Mouse (Mus musculus): Measurements from ENCODE around the gene Kcnk2. TPM values are rescaled to one million over a fixed set of nuclear protein-coding genes. Genes with fewer than 3 reads are reported as not detected.
A peak's percentile ranks its signal among the peaks of the same experiment; 100 is the strongest.

Gene Kcnk2
- polyA plus RNA-seq, 1 experiment from 2014 or later, result 3.7 TPM

DNA sequence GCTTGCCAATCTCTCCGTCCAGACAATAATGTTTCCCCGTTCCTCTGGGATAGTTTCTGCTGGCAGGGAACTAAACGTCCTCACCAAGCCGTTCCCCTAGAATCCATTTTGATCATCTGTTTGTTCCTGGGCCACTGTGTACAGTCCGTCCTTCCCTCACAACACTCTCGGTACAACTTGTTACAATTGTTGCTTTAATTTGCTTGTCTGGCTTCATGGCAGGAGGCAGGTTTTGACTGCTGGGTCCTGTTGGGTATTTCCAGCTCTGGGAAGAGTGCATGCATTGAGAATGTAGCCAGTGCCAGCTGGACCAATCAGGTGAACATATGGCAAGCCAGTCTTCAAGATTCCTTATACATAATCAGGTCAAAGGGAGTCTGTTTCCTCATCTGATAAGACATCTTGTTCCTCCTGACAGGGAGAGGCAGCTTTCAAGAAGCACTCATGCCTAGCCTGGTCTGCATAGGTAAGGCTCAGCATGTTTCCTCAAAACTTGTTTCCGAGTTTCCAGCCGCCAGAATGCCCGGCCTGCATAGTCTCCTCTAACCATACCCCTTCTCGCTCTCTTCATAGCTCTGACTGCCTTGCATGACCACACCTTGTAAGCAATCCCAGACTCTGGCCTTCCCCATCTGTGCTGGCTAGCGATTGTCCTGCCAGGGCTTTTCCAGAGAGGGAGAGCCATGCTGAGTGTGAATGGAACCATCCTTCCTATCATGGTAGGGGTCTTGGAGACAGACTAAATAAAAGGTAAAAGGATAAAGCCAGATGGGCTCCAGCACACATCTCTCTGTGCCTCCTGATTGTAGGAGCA is 184.1 kb downstream of the Kcnk2 start:
- no peaks in the 10 kb centered on the region for H3K36me3 ChIP-seq (ENCODE audit: control insufficient read depth, insufficient read depth, low read length)
- 89% methylated on average over 11 of the region's 11 CpGs for WGBS
- no peaks in the 10 kb centered on the region for H3K4me1 ChIP-seq (ENCODE audit: control insufficient read depth, insufficient read depth, low read length)
- H3K9ac ChIP-seq (ENCODE audit: low read length), result no peak overlapping the region
- DNase-seq (ENCODE audit: low spot score) (no peak), ATAC-seq (ENCODE audit: insufficient read depth, low FRiP score, low TSS enrichment) (no peak)
- H3K4me2 ChIP-seq (ENCODE audit: low read depth), result no peak overlapping the region
- no peak overlapping the region for H3K4me3 ChIP-seq (ENCODE audit: low read depth, low read length)
- no peaks in the 10 kb centered on the region for H3K27me3 ChIP-seq (ENCODE audit: control insufficient read depth, insufficient read depth, low read length)
- H3K9me3 ChIP-seq (ENCODE audit: control insufficient read depth, low read length), result no peaks in the 10 kb centered on the region
- no peak overlapping the region for H3K27ac ChIP-seq (ENCODE audit: low read depth, low read length)

DNA sequence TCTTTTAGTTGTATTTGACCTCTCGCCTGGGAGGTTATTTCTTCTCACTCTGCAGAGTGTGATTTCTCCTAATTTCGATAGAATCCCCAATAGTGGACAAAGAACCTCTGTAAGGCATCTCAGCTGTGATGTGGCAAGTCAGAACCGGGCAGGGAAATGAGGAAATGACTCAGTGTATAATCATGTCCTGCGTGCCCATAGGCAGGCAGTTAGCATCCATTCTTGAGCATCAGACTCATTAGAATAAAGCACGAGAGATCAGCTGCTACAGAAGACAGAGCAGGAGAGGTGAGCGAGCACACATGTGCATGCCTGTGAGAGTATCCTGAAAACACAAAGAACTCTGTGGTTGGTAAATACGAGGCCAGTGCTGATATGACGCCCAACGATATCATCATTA is 186.9 kb downstream of the Kcnk2 start:
- ATAC-seq (ENCODE audit: insufficient read depth, low FRiP score, low TSS enrichment) (no peak), DNase-seq (ENCODE audit: low spot score) (no peak)
- H3K9ac ChIP-seq (ENCODE audit: low read length), result no peak overlapping the region
- WGBS, result 78% methylated on average over 9 of the region's 9 CpGs
- H3K27ac ChIP-seq (ENCODE audit: low read depth, low read length), result no peak overlapping the region
- H3K4me1 ChIP-seq (ENCODE audit: control insufficient read depth, insufficient read depth, low read length), result no peaks in the 10 kb centered on the region
- H3K27me3 ChIP-seq (ENCODE audit: control insufficient read depth, insufficient read depth, low read length), result no peaks in the 10 kb centered on the region
- H3K36me3 ChIP-seq (ENCODE audit: control insufficient read depth, insufficient read depth, low read length), result no peaks in the 10 kb centered on the region
- H3K4me2 ChIP-seq (ENCODE audit: low read depth), result no peak overlapping the region
- no peaks in the 10 kb centered on the region for H3K9me3 ChIP-seq (ENCODE audit: control insufficient read depth, low read length)
- no peak overlapping the region for H3K4me3 ChIP-seq (ENCODE audit: low read depth, low read length)

DNA sequence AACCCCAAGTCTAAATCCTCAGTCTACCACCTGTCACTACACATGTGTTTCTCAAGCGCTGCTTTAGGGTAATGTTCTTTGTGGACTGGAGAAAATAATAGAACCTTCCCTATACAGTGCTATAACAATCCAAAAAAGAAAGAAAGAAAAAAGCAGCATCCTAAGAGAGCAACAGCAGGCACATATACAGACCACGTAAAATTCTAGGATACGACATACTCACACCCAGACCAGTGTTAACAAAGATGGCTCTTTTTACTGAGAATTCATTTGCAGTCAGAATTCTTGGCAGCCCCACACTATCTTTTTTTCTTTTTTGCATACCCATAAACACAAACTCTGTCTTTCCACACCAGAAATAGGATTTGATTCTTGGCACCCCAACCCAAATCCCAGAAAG is 187.6 kb downstream of the Kcnk2 start:
- Histone ChIP-seq H3K4me1 (ENCODE audit: control insufficient read depth, insufficient read depth, low read length) (no peaks in the 10 kb centered on the region), H3K4me3 (ENCODE audit: low read depth, low read length) (no peak overlapping the region), H3K36me3 (ENCODE audit: control insufficient read depth, insufficient read depth, low read length) (no peaks in the 10 kb centered on the region), H3K9me3 (ENCODE audit: control insufficient read depth, low read length) (no peaks in the 10 kb centered on the region), H3K27me3 (ENCODE audit: control insufficient read depth, insufficient read depth, low read length) (no peaks in the 10 kb centered on the region), H3K9ac (ENCODE audit: low read length) (no peak overlapping the region), H3K4me2 (ENCODE audit: low read depth) (no peak overlapping the region), H3K27ac (ENCODE audit: low read depth, low read length) (no peak overlapping the region)
- no peak for DNase-seq (ENCODE audit: low spot score)
- ATAC-seq (ENCODE audit: insufficient read depth, low FRiP score, low TSS enrichment), result no peak
- WGBS, result 85% methylated on average over 3 of the region's 3 CpGs

DNA sequence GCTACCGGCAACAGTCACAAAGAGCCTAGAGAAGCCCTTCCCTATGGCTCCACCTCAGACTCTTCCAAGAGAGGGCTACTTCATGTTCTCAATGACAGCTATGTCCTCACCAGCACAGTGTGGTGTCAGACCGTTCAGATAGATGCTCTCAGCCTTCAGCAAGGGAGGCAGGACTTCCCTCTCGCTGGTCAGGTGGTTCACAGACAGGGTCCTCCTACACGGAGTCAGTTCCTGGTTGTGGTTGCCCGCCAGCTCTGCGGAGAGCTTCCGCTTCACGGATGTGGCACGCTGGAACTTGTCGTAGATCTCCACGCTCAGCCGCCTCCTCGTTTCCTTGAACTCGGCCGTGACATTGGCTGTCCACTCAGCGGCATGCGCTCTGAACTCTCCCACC is 192.4 kb downstream of the Kcnk2 start:
- Histone ChIP-seq H3K36me3 (ENCODE audit: control insufficient read depth, insufficient read depth, low read length) (no peaks in the 10 kb centered on the region), H3K9ac (ENCODE audit: low read length) (no peak overlapping the region), H3K4me2 (ENCODE audit: low read depth) (no peak overlapping the region), H3K9me3 (ENCODE audit: control insufficient read depth, low read length) (no peaks in the 10 kb centered on the region), H3K27me3 (ENCODE audit: control insufficient read depth, insufficient read depth, low read length) (no peaks in the 10 kb centered on the region), H3K4me3 (ENCODE audit: low read depth, low read length) (no peak overlapping the region), H3K4me1 (ENCODE audit: control insufficient read depth, insufficient read depth, low read length) (no peaks in the 10 kb centered on the region), H3K27ac (ENCODE audit: low read depth, low read length) (no peak overlapping the region)
- no peak for DNase-seq (ENCODE audit: low spot score)
- no peak for ATAC-seq (ENCODE audit: insufficient read depth, low FRiP score, low TSS enrichment)
- 88% methylated on average over 17 of the region's 17 CpGs for WGBS

DNA sequence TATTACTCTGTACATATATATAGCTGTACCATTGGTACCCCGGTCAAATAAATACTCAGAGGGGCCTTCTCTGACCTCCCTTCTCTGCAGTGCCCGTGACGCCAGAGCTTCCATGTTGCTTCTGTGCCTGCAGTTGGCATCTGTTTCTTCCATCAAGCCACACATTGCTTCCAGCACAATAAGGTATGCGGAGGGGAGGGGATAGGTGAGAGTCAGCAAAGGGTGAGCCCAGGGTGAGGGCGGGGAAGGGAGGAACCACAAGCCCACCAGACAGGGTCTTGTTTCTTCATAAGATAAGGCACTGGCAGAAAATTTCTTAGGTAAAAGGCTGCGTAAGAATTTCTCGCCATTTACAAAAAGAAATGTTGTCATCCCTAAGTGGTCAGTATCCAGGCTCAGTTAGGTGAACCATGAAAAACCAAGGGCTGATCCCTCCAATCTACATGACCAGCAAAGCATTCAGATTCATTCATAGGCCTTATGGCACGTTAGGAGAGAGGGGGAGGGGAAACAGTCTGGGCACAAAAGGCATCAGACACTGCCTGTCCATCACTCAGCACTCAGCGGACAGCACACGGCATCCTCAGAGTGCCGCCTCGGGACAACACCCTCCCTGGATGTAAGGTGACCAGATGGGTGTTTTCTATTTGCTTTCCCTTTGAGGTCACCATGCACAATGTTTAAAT is 192.9 kb downstream of the Kcnk2 start:
- Histone ChIP-seq H3K36me3 (ENCODE audit: control insufficient read depth, insufficient read depth, low read length) (no peaks in the 10 kb centered on the region), H3K4me1 (ENCODE audit: control insufficient read depth, insufficient read depth, low read length) (no peaks in the 10 kb centered on the region), H3K9me3 (ENCODE audit: control insufficient read depth, low read length) (no peaks in the 10 kb centered on the region), H3K27ac (ENCODE audit: low read depth, low read length) (no peak overlapping the region), H3K9ac (ENCODE audit: low read length) (no peak overlapping the region), H3K4me3 (ENCODE audit: low read depth, low read length) (no peak overlapping the region), H3K4me2 (ENCODE audit: low read depth) (no peak overlapping the region), H3K27me3 (ENCODE audit: control insufficient read depth, insufficient read depth, low read length) (no peaks in the 10 kb centered on the region)
- ATAC-seq (ENCODE audit: insufficient read depth, low FRiP score, low TSS enrichment) (0 out of 2 replicates have a peak, but pooled peaks have one; percentile 38), DNase-seq (ENCODE audit: low spot score) (peak; percentile 20)
- 63% methylated on average over 12 of the region's 12 CpGs for WGBS

DNA sequence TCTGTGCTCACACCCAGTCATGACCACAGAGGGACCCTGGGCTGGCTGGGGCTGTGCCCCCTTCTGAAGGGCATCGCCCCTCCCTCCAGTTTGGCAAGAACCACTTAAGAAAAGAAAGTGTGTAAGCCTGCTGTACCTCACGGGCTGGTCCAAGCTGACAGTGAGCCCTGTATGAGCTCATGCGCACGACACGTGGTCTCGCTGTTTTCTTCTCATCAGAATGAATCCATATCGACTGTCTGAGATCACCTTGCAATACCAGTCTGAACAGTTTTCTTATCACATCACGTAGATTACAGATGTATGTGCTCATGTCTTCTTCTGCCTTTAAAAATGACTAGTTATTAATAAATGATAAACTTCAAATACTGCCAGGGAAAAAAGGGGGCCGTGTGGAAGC is 193.5 kb downstream of the Kcnk2 start:
- Histone ChIP-seq H3K27ac (ENCODE audit: low read depth, low read length) (no peak overlapping the region), H3K4me1 (ENCODE audit: control insufficient read depth, insufficient read depth, low read length) (no peaks in the 10 kb centered on the region), H3K27me3 (ENCODE audit: control insufficient read depth, insufficient read depth, low read length) (no peaks in the 10 kb centered on the region), H3K4me2 (ENCODE audit: low read depth) (no peak overlapping the region), H3K36me3 (ENCODE audit: control insufficient read depth, insufficient read depth, low read length) (no peaks in the 10 kb centered on the region), H3K9me3 (ENCODE audit: control insufficient read depth, low read length) (no peaks in the 10 kb centered on the region), H3K4me3 (ENCODE audit: low read depth, low read length) (no peak overlapping the region), H3K9ac (ENCODE audit: low read length) (no peak overlapping the region)
- 89% methylated on average over 9 of the region's 9 CpGs for WGBS
- ATAC-seq (ENCODE audit: insufficient read depth, low FRiP score, low TSS enrichment) (no peak), DNase-seq (ENCODE audit: low spot score) (no peak)

DNA sequence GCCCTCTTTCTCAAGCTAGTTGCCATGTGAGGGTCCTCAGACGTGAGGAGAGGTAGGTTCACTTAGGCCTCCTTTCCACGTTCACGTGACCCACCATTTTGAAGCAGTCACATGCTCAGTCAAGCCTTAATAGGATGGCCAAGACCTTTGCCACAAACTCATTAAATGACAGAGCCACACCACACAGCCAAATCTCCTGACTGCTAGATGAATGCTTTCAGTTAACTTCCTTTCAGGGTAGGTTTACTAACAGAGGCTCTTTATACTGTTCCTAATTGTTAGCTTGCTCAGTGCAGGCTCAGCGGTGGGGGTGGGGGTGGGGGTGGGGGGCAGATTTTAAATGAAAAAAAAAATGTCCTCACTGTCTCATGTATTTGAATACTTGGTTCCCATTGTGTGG is 206.3 kb downstream of the Kcnk2 start:
- ATAC-seq (ENCODE audit: insufficient read depth, low FRiP score, low TSS enrichment), result no peak
- 81% methylated on average over 4 of the region's 4 CpGs for WGBS
- Histone ChIP-seq H3K9ac (ENCODE audit: low read length) (no peak overlapping the region), H3K27ac (ENCODE audit: low read depth, low read length) (no peak overlapping the region), H3K4me1 (ENCODE audit: control insufficient read depth, insufficient read depth, low read length) (no peaks in the 10 kb centered on the region), H3K27me3 (ENCODE audit: control insufficient read depth, insufficient read depth, low read length) (no peaks in the 10 kb centered on the region), H3K9me3 (ENCODE audit: control insufficient read depth, low read length) (no peaks in the 10 kb centered on the region), H3K36me3 (ENCODE audit: control insufficient read depth, insufficient read depth, low read length) (no peaks in the 10 kb centered on the region), H3K4me3 (ENCODE audit: low read depth, low read length) (no peak overlapping the region), H3K4me2 (ENCODE audit: low read depth) (no peak overlapping the region)
- no peak for DNase-seq (ENCODE audit: low spot score)

DNA sequence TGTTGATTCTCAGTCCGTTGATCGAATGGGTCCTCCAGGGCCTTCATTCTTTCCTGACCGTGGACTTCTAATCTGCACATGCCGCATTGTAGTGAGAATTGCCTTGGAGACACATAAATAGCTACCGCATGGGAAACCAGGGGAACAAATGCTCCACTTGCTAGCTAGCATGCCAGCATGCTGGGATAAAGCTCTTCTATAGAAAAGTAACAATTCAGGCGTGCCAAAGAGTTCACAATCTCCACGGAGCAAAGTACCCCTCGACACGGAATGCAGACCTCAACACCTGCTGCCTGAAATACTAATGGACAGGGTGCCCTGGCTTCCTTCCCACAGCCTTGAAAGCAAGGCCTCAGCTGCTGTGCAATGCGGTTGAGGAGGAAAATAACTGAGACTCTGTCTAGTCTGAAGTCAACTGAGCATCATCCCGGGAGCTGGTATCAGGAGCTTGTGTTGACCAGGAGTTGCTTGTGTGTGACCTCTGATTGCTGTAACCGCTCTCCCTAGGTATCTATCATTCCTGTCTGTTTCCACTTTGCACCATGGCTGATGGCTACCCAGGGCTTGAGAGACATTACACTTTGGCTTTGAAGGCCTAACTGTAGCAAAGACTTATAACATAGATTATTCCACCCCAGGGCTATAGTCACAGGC is 214.2 kb downstream of the Kcnk2 start:
- ATAC-seq (ENCODE audit: insufficient read depth, low FRiP score, low TSS enrichment), result peak; percentile 83
- Histone ChIP-seq H3K4me2 (ENCODE audit: low read depth) (no peak overlapping the region), H3K9ac (ENCODE audit: low read length) (no peak overlapping the region), H3K4me3 (ENCODE audit: low read depth, low read length) (no peak overlapping the region), H3K9me3 (ENCODE audit: control insufficient read depth, low read length) (no peaks in the 10 kb centered on the region), H3K36me3 (ENCODE audit: control insufficient read depth, insufficient read depth, low read length) (no peaks in the 10 kb centered on the region), H3K27ac (ENCODE audit: low read depth, low read length) (peak overlapping the region; percentile 21; the same call in 1 of the 2 replicates), H3K4me1 (ENCODE audit: control insufficient read depth, insufficient read depth, low read length) (no peaks in the 10 kb centered on the region), H3K27me3 (ENCODE audit: control insufficient read depth, insufficient read depth, low read length) (no peaks in the 10 kb centered on the region)
- DNase-seq (ENCODE audit: low spot score), result peak; percentile 70
- 46% methylated on average over 12 of the region's 12 CpGs for WGBS
